Mouse (Mus musculus): Measurements from ENCODE around the gene Gm5565. TPM values are rescaled to one million over a fixed set of nuclear protein-coding genes. Genes with fewer than 3 reads are reported as not detected.
"Not testable (repeated sequence)": the region's sequence is repeated elsewhere in the genome, so short reads cannot be mapped to it uniquely, and the experiment has no call there.

The Gm5565 gene
- polyA plus RNA-seq, 1 experiment = not detected

DNA sequence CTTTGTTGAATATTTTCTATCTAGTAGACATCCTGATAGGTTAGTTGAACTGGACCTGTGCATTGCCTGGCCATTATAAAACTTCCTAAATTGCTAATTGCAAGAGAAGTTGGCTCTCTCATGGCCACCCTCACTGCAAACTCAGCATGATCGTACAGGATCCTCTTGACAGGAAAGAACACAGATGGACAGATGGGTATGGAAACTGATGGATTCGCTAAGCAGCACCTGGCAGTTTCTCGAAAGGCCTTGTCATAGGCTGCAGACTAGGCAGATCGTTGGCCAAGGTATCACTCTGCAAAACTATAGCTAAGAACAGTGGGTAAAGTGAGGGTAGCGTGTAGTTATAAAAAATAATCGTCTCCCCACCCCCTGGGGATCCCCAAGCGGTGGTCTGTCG, 33.0 kb upstream of the Gm5565 start:
- TF ChIP-seq CEBPB (IDR thresholded peaks at IDR 0.05; ENCODE audit: low read depth) (no peak), MYOD1 (IDR thresholded peaks at IDR 0.05; ENCODE audit: control insufficient read depth, insufficient read length, low read depth) (no peak), FOSL1 (IDR thresholded peaks at IDR 0.05; ENCODE audit: insufficient read depth, low read length, poor library complexity, severe bottlenecking) (no peak), CTCF (IDR thresholded peaks at IDR 0.05; ENCODE audit: control insufficient read depth, insufficient read depth, insufficient read length) (no peak)
- no peaks in the 10 kb centered on the region for H3K79me2 ChIP-seq (ENCODE audit: control insufficient read depth, insufficient read depth)

DNA sequence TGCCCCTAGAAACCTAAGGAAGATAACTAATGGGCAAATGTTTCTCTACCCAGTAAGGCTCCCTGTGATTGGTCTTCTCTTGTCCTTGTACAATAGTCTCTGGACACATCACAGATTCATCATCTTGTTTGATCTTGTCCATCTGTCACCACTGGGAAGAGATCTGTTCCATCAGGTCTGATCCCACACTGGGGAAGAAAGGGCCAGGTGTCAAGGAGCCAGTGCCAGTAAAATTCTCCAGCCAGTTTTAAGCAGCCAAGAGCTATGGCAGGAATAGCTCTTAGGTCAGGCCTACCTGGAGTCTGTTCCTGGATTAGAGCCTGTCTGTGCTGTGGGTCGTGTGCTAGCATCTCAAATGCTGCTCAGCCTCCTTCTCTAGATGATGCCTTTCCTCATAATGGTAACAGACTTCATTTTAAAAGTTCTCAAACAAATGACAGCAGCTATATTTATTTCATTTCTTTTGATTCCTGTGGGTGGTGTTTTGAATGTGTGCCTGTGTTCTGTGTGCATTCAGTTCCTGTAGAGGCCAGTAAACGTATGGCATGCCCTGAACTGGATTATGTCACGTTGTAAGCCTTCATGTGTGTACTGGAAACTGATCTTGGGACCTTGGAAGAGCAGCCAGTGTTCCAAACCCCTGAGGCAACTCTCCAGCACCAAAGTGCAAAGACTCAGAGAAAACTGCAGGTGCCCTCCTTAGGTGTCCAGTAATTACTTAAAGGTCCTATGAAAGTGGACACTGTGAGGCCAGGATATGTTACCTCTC, 30.3 kb upstream of the Gm5565 start:
- Histone ChIP-seq H3K27me3 (ENCODE audit: control insufficient read depth, insufficient read depth, insufficient read length) (no peaks in the 10 kb centered on the region), H3K79me2 (ENCODE audit: control insufficient read depth, insufficient read depth) (no peaks in the 10 kb centered on the region), H3K36me3 (ENCODE audit: control insufficient read depth, insufficient read depth) (no peaks in the 10 kb centered on the region), H3ac (ENCODE audit: control insufficient read depth, insufficient read length, low read depth) (no peak overlapping the region), H3K4me3 (ENCODE audit: insufficient read depth, poor library complexity, severe bottlenecking) (no peak overlapping the region), H3K79me3 (ENCODE audit: low read depth) (no peaks in the 10 kb centered on the region)
- TF ChIP-seq CEBPB (IDR thresholded peaks at IDR 0.05; ENCODE audit: low read depth) (no peak), USF1 (IDR thresholded peaks at IDR 0.05; ENCODE audit: low read depth) (no peak), MYOG (IDR thresholded peaks at IDR 0.05; ENCODE audit: control insufficient read depth, extremely low read depth, insufficient read length) (no peak), CTCF (IDR thresholded peaks at IDR 0.05; ENCODE audit: control insufficient read depth, insufficient read depth, insufficient read length) (no peak), FOSL1 (IDR thresholded peaks at IDR 0.05; ENCODE audit: insufficient read depth, low read length, poor library complexity, severe bottlenecking) (no peak)

More for the DNA sequence above, 33.0 kb upstream of the Gm5565 start:
- Histone ChIP-seq H3K4me3 (ENCODE audit: insufficient read depth, poor library complexity, severe bottlenecking) (no peak overlapping the region), H3K36me3 (ENCODE audit: control insufficient read depth, insufficient read depth) (no peaks in the 10 kb centered on the region), H3K79me3 (ENCODE audit: low read depth) (no peaks in the 10 kb centered on the region), H3K27me3 (ENCODE audit: control insufficient read depth, insufficient read depth, insufficient read length) (no peaks in the 10 kb centered on the region), H3ac (ENCODE audit: control insufficient read depth, insufficient read length, low read depth) (no peak overlapping the region)

DNA sequence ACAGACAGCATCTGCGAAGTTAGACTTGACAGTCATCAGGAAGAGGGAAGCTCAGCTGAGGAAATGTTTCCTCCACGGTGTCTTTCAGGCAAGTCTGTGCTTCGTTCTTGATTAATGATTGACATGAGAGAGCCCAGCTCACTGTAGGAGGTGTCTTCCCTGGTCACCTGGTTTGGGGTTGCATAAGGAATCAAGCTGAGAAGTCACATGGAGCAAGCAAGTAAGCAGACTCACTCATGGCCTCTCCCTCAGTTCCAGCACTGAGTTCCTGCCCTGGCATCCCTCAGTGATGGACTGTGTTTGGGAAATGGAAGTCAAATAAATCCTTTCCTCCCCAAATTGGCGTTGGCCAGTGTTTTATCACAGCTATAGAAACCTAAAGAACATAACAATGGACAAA, 29.8 kb upstream of the Gm5565 start:
- Histone ChIP-seq H3K79me2 (ENCODE audit: control insufficient read depth, insufficient read depth) (no peaks in the 10 kb centered on the region), H3K79me3 (ENCODE audit: low read depth) (no peaks in the 10 kb centered on the region), H3K27me3 (ENCODE audit: control insufficient read depth, insufficient read depth, insufficient read length) (no peaks in the 10 kb centered on the region), H3ac (ENCODE audit: control insufficient read depth, insufficient read length, low read depth) (no peak overlapping the region), H3K36me3 (ENCODE audit: control insufficient read depth, insufficient read depth) (no peaks in the 10 kb centered on the region), H3K4me3 (ENCODE audit: insufficient read depth, poor library complexity, severe bottlenecking) (no peak overlapping the region)
- no peak for TF ChIP-seq MYOG (IDR thresholded peaks at IDR 0.05; ENCODE audit: control insufficient read depth, extremely low read depth, insufficient read length)
- TF ChIP-seq MAX (IDR thresholded peaks at IDR 0.05) = no peak
- TF ChIP-seq FOSL1 (IDR thresholded peaks at IDR 0.05; ENCODE audit: insufficient read depth, low read length, poor library complexity, severe bottlenecking) = no peak
- no peak for TF ChIP-seq MYOD1 (IDR thresholded peaks at IDR 0.05; ENCODE audit: control insufficient read depth, insufficient read length, low read depth)
- no peak for TF ChIP-seq CTCF (IDR thresholded peaks at IDR 0.05; ENCODE audit: control insufficient read depth, insufficient read depth, insufficient read length)
- no peak for TF ChIP-seq USF1 (IDR thresholded peaks at IDR 0.05; ENCODE audit: low read depth)

DNA sequence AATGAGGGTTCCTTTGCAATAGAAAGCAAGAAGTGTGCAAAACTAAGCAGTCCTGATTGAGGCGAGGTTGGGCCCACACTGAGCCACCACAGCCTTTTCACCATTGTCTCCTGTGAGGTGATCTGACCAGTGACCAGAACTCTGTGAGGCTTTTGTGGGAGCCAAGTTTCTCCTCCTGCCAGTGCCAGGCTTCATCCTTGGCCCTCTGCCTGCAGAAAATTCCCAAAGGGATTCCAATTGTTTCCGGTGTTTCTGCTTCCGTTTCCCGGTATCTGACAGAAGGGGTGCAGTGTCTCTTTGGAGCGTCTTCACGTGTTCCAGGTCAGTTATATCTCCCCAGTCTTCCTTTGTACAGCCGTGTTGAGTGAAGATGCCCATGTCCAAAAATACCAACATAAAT, 28.4 kb upstream of the Gm5565 start:
- Histone ChIP-seq H3K36me3 (ENCODE audit: control insufficient read depth, insufficient read depth) (no peaks in the 10 kb centered on the region), H3K79me2 (ENCODE audit: control insufficient read depth, insufficient read depth) (no peaks in the 10 kb centered on the region), H3K4me3 (ENCODE audit: insufficient read depth, poor library complexity, severe bottlenecking) (no peak overlapping the region), H3K79me3 (ENCODE audit: low read depth) (no peaks in the 10 kb centered on the region), H3K27me3 (ENCODE audit: control insufficient read depth, insufficient read depth, insufficient read length) (no peaks in the 10 kb centered on the region), H3ac (ENCODE audit: control insufficient read depth, insufficient read length, low read depth) (no peak overlapping the region)
- TF ChIP-seq MYOG (IDR thresholded peaks at IDR 0.05; ENCODE audit: control insufficient read depth, extremely low read depth, insufficient read length) (no peak), USF1 (IDR thresholded peaks at IDR 0.05; ENCODE audit: low read depth) (no peak), MAX (IDR thresholded peaks at IDR 0.05) (no peak), CTCF (IDR thresholded peaks at IDR 0.05; ENCODE audit: control insufficient read depth, insufficient read depth, insufficient read length) (no peak)

DNA sequence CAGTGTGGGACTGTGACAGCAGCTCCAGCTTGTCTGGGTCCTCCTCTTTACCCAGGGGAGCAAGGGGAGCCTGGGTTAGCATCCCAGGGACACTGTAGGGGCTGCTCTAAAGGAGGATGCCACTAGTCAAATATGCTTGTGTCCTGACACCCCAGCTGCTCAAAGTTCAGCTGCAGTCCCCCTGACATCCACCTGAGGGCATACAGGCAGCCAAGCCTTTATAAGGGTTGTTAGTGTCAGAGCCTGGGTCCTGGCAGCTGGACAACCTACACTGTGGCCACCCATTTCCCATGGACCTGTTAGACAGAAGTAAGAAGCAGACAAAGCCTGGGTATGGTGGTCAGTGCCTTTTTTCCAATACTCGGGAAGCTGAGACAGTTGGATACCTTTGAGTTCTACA, 27.8 kb upstream of the Gm5565 start:
- Histone ChIP-seq H3K4me3 (ENCODE audit: insufficient read depth, poor library complexity, severe bottlenecking) (no peak overlapping the region), H3K27me3 (ENCODE audit: control insufficient read depth, insufficient read depth, insufficient read length) (no peaks in the 10 kb centered on the region), H3K79me2 (ENCODE audit: control insufficient read depth, insufficient read depth) (no peaks in the 10 kb centered on the region), H3K36me3 (ENCODE audit: control insufficient read depth, insufficient read depth) (no peaks in the 10 kb centered on the region), H3K79me3 (ENCODE audit: low read depth) (no peaks in the 10 kb centered on the region), H3ac (ENCODE audit: control insufficient read depth, insufficient read length, low read depth) (no peak overlapping the region)
- TF ChIP-seq MYOG (IDR thresholded peaks at IDR 0.05; ENCODE audit: control insufficient read depth, extremely low read depth, insufficient read length) (no peak), FOSL1 (IDR thresholded peaks at IDR 0.05; ENCODE audit: insufficient read depth, low read length, poor library complexity, severe bottlenecking) (no peak), CTCF (IDR thresholded peaks at IDR 0.05; ENCODE audit: control insufficient read depth, insufficient read depth, insufficient read length) (no peak), CEBPB (IDR thresholded peaks at IDR 0.05; ENCODE audit: low read depth) (no peak), MAX (IDR thresholded peaks at IDR 0.05) (no peak)

DNA sequence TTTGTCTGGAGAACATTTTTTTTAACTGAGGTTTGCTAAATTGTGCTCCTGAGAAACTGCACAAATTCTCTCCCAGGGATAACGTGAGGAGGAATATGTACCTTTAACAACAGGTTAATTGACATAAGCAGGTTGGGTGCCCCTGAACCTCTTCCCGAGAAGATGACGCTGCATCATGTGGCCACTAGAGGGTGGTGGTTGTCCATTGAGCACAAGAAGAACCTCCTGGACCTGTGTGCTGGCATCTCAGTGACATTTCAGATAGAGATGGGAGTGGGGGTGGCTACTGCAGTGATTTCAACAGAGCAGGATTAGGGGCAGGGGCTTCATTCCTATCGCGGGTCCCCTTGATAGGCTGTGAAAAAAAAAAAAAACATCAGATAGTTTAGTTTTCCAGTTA, 27.1 kb upstream of the Gm5565 start:
- H3K79me2 ChIP-seq (ENCODE audit: control insufficient read depth, insufficient read depth) = not testable (repeated sequence)

DNA sequence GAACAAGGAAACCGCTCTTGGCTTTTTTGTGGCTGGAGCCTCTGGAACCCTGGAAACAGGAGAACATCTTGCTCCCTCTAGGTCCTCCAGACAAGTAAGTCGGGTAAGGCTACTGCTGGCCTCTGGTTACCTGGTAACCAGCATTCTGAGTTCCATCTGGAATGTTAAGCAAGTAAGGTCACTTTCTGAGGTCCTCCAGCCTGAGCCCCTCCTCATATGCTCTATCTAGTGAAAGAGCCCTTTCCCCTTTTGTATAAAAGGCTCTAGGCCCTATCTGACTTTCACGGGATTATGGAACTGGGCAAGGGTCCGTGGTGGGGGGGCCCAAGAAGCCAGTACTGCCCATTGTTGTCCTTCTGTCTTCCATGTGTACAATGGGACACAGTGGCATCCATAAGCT, 24.9 kb upstream of the Gm5565 start, which contains the start of gene 1700001J03Rik:
TSS of gene 1700001J03Rik (minus strand) at position 101 of the 400 bp plus-strand sequence.
- not testable (repeated sequence) for H3K36me3 ChIP-seq (ENCODE audit: control insufficient read depth, insufficient read depth); H3K27me3 ChIP-seq (ENCODE audit: control insufficient read depth, insufficient read depth, insufficient read length); H3K4me3 ChIP-seq (ENCODE audit: insufficient read depth, poor library complexity, severe bottlenecking); H3ac ChIP-seq (ENCODE audit: control insufficient read depth, insufficient read length, low read depth); H3K79me2 ChIP-seq (ENCODE audit: control insufficient read depth, insufficient read depth); H3K79me3 ChIP-seq (ENCODE audit: low read depth)

More for the DNA sequence above, 27.1 kb upstream of the Gm5565 start:
- not testable (repeated sequence) for H3K36me3 ChIP-seq (ENCODE audit: control insufficient read depth, insufficient read depth); H3K27me3 ChIP-seq (ENCODE audit: control insufficient read depth, insufficient read depth, insufficient read length); H3ac ChIP-seq (ENCODE audit: control insufficient read depth, insufficient read length, low read depth); H3K79me3 ChIP-seq (ENCODE audit: low read depth); H3K4me3 ChIP-seq (ENCODE audit: insufficient read depth, poor library complexity, severe bottlenecking)

DNA sequence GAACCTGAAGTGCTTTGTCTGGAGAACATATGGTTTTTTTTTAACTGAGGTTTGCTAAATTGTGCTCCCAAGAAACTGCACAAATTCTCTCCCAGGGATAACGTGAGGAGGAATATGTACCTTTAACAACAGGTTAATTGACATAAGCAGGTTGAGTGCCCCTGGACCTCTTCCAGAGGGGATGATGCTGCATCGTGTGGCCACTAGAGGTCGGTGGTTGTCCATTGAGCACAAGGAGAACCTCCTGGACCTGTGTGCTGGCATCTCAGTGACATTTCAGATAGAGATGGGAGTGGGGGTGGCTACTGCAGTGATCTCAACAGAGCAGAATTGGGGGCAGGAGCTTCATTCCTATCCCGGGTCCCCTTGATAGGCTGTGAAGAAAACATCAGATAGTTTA, 12.4 kb upstream of the Gm5565 start:
- H3K79me3 ChIP-seq (ENCODE audit: low read depth); H3K4me3 ChIP-seq (ENCODE audit: insufficient read depth, poor library complexity, severe bottlenecking); H3K27me3 ChIP-seq (ENCODE audit: control insufficient read depth, insufficient read depth, insufficient read length); H3K36me3 ChIP-seq (ENCODE audit: control insufficient read depth, insufficient read depth); H3ac ChIP-seq (ENCODE audit: control insufficient read depth, insufficient read length, low read depth); H3K79me2 ChIP-seq (ENCODE audit: control insufficient read depth, insufficient read depth): not testable (repeated sequence)

DNA sequence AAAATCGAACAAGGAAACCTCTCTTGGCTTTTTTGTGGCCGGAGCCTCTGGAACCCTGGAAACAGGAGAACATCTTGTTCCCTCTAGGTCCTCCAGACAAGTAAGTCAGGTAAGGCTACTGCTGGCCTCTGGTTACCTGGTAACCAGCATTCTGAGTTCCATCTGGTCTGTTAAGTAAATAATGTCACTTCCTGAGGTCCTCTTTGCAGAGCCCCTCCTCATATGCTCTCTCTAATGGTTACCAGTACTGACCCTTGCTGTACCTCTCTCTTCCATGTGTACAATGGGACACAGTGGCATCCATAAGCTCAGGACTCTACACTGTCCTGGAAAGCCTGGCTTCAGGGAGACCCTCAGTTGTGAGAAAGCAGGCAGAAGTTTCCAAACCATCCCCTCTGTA, 10.3 kb upstream of the Gm5565 start, which contains the start of gene Gm6309:
TSS of gene Gm6309 (minus strand) at position 101 of the 400 bp plus-strand sequence.
- not testable (repeated sequence) for H3ac ChIP-seq (ENCODE audit: control insufficient read depth, insufficient read length, low read depth); H3K79me3 ChIP-seq (ENCODE audit: low read depth); H3K27me3 ChIP-seq (ENCODE audit: control insufficient read depth, insufficient read depth, insufficient read length); H3K36me3 ChIP-seq (ENCODE audit: control insufficient read depth, insufficient read depth); H3K4me3 ChIP-seq (ENCODE audit: insufficient read depth, poor library complexity, severe bottlenecking); H3K79me2 ChIP-seq (ENCODE audit: control insufficient read depth, insufficient read depth)

Measured in C2C12 (cell line).